Mouse (Mus musculus) heart, embryonic 12.5 days (tissue): ENCODE results near the gene Slc16a13. TPM values are rescaled to one million over a fixed set of nuclear protein-coding genes. Genes with fewer than 3 reads are reported as not detected.
A peak's percentile ranks its signal among the peaks of the same experiment; 100 is the strongest.

Experiments
- ATAC-seq: fragments of 200-750 bp; cut with Nextera tagmentation; 2 replicates; pipeline ENCODE4 v1.8.0; 2017; ENCODE audit warnings: moderate TSS enrichment, moderate library complexity; ENCODE audit not compliant: insufficient number of reproducible peaks, low FRiP score
- H3K27ac ChIP-seq: fragments of 300-500 bp; sonication (generic); 2 replicates; pipeline ENCODE4 v1.5.1; 2016; ENCODE audit warnings: mild to moderate bottlenecking, moderate library complexity; ENCODE audit not compliant: poor library complexity, severe bottlenecking
- H3K27me3 ChIP-seq: fragments of 300-500 bp; sonication (generic); replicated peaks from 2 replicates; pipeline ENCODE4 v1.6.1; 2016; ENCODE audit warnings: mild to moderate bottlenecking, moderate library complexity
- H3K36me3 ChIP-seq: fragments of 300-500 bp; sonication (generic); 2 replicates; pipeline ENCODE4 v1.6.1; 2016; ENCODE audit warnings: mild to moderate bottlenecking, moderate library complexity
- H3K4me1 ChIP-seq: fragments of 300-500 bp; sonication (generic); replicated peaks from 2 replicates; pipeline ENCODE4 v1.6.1; 2016; ENCODE audit warnings: mild to moderate bottlenecking
- H3K4me2 ChIP-seq: fragments of 300-500 bp; sonication (generic); 2 replicates; pipeline ENCODE4 v1.6.1; 2016; ENCODE audit warnings: mild to moderate bottlenecking, moderate library complexity
- H3K4me3 ChIP-seq: fragments of 300-500 bp; sonication (generic); 2 replicates; pipeline ENCODE4 v1.5.1; 2016; ENCODE audit warnings: mild to moderate bottlenecking
- H3K9ac ChIP-seq: fragments of 300-500 bp; sonication (generic); 2 replicates; pipeline ENCODE4 v1.6.1; 2016; ENCODE audit warnings: mild to moderate bottlenecking, moderate library complexity
- H3K9me3 ChIP-seq: fragments of 300-500 bp; sonication (generic); replicated peaks from 2 replicates; pipeline ENCODE4 v1.6.1; 2016; ENCODE audit warnings: mild to moderate bottlenecking, moderate library complexity
- WGBS: fragments of 180-500 bp; shearing (Covaris S2); methylation state at CpG from one replicate; pipeline ENCODE4 v1.1.7; 2016; 5-methylcytosine and 5-hydroxymethylcytosine counted together
- polyA plus RNA-seq: library from polyadenylated mRNA; unstranded; fragments of >200 nt; fragmentation: Nextera tagmentation; extraction: Ambion mirVana; gene quantifications from 2 replicates; pipeline ENCODE4 v1.2.1, GENCODE M21; 2016

Gene Slc16a13
- polyA plus RNA-seq, 1 experiment from 2014 or later, result 7.7 TPM

- no peak for ATAC-seq
- Histone ChIP-seq H3K4me1 (peaks cover 45% of the 10 kb centered on the region), H3K9me3 (no peaks in the 10 kb centered on the region), H3K36me3 (no peaks in the 10 kb centered on the region), H3K27me3 (peaks cover 43% of the 10 kb centered on the region), H3K27ac (peak overlapping the region; percentile 94; the same call in 1 of the 2 replicates), H3K9ac (peak overlapping the region; percentile 79), H3K4me3 (peak overlapping the region; percentile 53), H3K4me2 (peak overlapping the region; percentile 92)
- 60% methylated on average over 7 of the region's 7 CpGs for WGBS
These were observed 991 bp downstream of the Slc16a13 start for GRCm38 (mm10) chr11:70219873-70220272.

- Histone ChIP-seq H3K9me3 (no peaks in the 10 kb centered on the region), H3K27ac (no peak overlapping the region), H3K4me3 (no peak overlapping the region), H3K27me3 (peaks cover 50% of the 10 kb centered on the region), H3K9ac (0 out of 2 replicates have a peak overlapping the region, but pooled peaks have one; percentile 18), H3K36me3 (no peaks in the 10 kb centered on the region), H3K4me1 (peaks cover 48% of the 10 kb centered on the region), H3K4me2 (peak overlapping the region; percentile 27; the same call in 1 of the 2 replicates)
- no peak for ATAC-seq
- WGBS, result 89% methylated on average over 15 of the region's 15 CpGs
These were observed 2.0 kb downstream of the Slc16a13 start for GRCm38 (mm10) chr11:70218741-70219470.

GRCm38 (mm10) chr11:70218039-70218438, 2.8 kb downstream of the Slc16a13 start:
- peaks cover 48% of the 10 kb centered on the region for H3K4me1 ChIP-seq
- H3K27ac ChIP-seq, result no peak overlapping the region
- ATAC-seq, result no peak
- no peak overlapping the region for H3K4me3 ChIP-seq
- peaks cover 58% of the 10 kb centered on the region for H3K27me3 ChIP-seq
- no peak overlapping the region for H3K4me2 ChIP-seq
- 61% methylated on average over 4 of the region's 4 CpGs for WGBS
- H3K9me3 ChIP-seq, result no peaks in the 10 kb centered on the region
- no peak overlapping the region for H3K9ac ChIP-seq
- H3K36me3 ChIP-seq, result no peaks in the 10 kb centered on the region

- H3K9ac ChIP-seq, result no peak overlapping the region
- H3K36me3 ChIP-seq, result no peaks in the 10 kb centered on the region
- no peak for ATAC-seq
- no peaks in the 10 kb centered on the region for H3K9me3 ChIP-seq
- WGBS, result 49% methylated on average over 3 of the region's 3 CpGs
- H3K4me3 ChIP-seq, result no peak overlapping the region
- no peak overlapping the region for H3K27ac ChIP-seq
- peaks cover 72% of the 10 kb centered on the region for H3K27me3 ChIP-seq
- no peak overlapping the region for H3K4me2 ChIP-seq
- H3K4me1 ChIP-seq, result peaks cover 38% of the 10 kb centered on the region
These were observed 4.8 kb downstream of the Slc16a13 start for GRCm38 (mm10) chr11:70216103-70216502.

- no peak for ATAC-seq
- no peaks in the 10 kb centered on the region for H3K36me3 ChIP-seq
- peaks cover 37% of the 10 kb centered on the region for H3K4me1 ChIP-seq
- H3K27me3 ChIP-seq, result peaks cover 77% of the 10 kb centered on the region
- no peak overlapping the region for H3K27ac ChIP-seq
- H3K4me2 ChIP-seq, result peak overlapping the region; percentile 72
- no peak overlapping the region for H3K9ac ChIP-seq
- 14% methylated on average over 22 of the region's 22 CpGs for WGBS
- no peaks in the 10 kb centered on the region for H3K9me3 ChIP-seq
- peak overlapping the region; percentile 40; the same call in 1 of the 2 replicates for H3K4me3 ChIP-seq
These were observed 5.6 kb downstream of the Slc16a13 start for GRCm38 (mm10) chr11:70215301-70215700.

- Histone ChIP-seq H3K4me1 (peaks cover 33% of the 10 kb centered on the region), H3K27me3 (peaks cover 77% of the 10 kb centered on the region), H3K27ac (no peak overlapping the region), H3K36me3 (no peaks in the 10 kb centered on the region), H3K4me3 (peak overlapping the region; percentile 40), H3K4me2 (peak overlapping the region; percentile 72), H3K9ac (no peak overlapping the region), H3K9me3 (no peaks in the 10 kb centered on the region)
- no peak for ATAC-seq
- WGBS, result 8% methylated on average over 18 of the region's 18 CpGs
These were observed 6.0 kb downstream of the Slc16a13 start for GRCm38 (mm10) chr11:70214856-70215209.

- Histone ChIP-seq H3K9me3 (no peaks in the 10 kb centered on the region), H3K9ac (peak overlapping the region; percentile 46), H3K27me3 (peaks cover 75% of the 10 kb centered on the region), H3K36me3 (no peaks in the 10 kb centered on the region), H3K4me3 (peak overlapping the region; percentile 40), H3K27ac (no peak overlapping the region), H3K4me1 (peaks cover 33% of the 10 kb centered on the region), H3K4me2 (peak overlapping the region; percentile 72)
- WGBS, result under 1% methylated on average over 46 of the region's 46 CpGs
- peak; percentile 37; the same call in 1 of the 2 replicates for ATAC-seq
These were observed 6.5 kb downstream of the Slc16a13 start for GRCm38 (mm10) chr11:70214191-70214855.

- Histone ChIP-seq H3K4me1 (peaks cover 27% of the 10 kb centered on the region), H3K4me2 (peak overlapping the region; percentile 72), H3K9me3 (no peaks in the 10 kb centered on the region), H3K9ac (peak overlapping the region; percentile 46; the same call in 1 of the 2 replicates), H3K4me3 (peak overlapping the region; percentile 40), H3K27ac (no peak overlapping the region), H3K36me3 (no peaks in the 10 kb centered on the region), H3K27me3 (peaks cover 69% of the 10 kb centered on the region)
- 5% methylated on average over 26 of the region's 26 CpGs for WGBS
- ATAC-seq, result 0 out of 2 replicates have a peak, but pooled peaks have one; percentile 3
These were observed 7.1 kb downstream of the Slc16a13 start for GRCm38 (mm10) chr11:70213736-70214135.

GRCm38 (mm10) chr11:70212896-70213295, 8.0 kb downstream of the Slc16a13 start:
- Histone ChIP-seq H3K4me3 (no peak overlapping the region), H3K9me3 (no peaks in the 10 kb centered on the region), H3K27me3 (peaks cover 67% of the 10 kb centered on the region), H3K27ac (no peak overlapping the region), H3K4me1 (peaks cover 21% of the 10 kb centered on the region), H3K4me2 (no peak overlapping the region), H3K36me3 (no peaks in the 10 kb centered on the region), H3K9ac (no peak overlapping the region)
- WGBS, result 14% methylated on average over 9 of the region's 9 CpGs
- no peak for ATAC-seq

GRCm38 (mm10) chr11:70212423-70212822, 8.4 kb downstream of the Slc16a13 start, which contains the start of gene Slc16a11:
Gene Slc16a11 (plus strand): TSS chr11:70212752.
- no peaks in the 10 kb centered on the region for H3K36me3 ChIP-seq
- H3K4me2 ChIP-seq, result no peak within 1 kb of the TSS
- H3K27me3 ChIP-seq, result peaks cover 63% of the 10 kb centered on the region
- no peak within 1 kb of the TSS for H3K9ac ChIP-seq
- no peak for ATAC-seq
- H3K4me1 ChIP-seq, result peaks cover 21% of the 10 kb centered on the region
- WGBS, result 58% methylated on average over 6 of the region's 6 CpGs
- H3K9me3 ChIP-seq, result no peaks in the 10 kb centered on the region
- H3K27ac ChIP-seq, result no peak within 1 kb of the TSS
- no peak within 1 kb of the TSS for H3K4me3 ChIP-seq

- 79% methylated on average over 6 of the region's 6 CpGs for WGBS
- H3K4me3 ChIP-seq, result no peak overlapping the region
These were observed 8.9 kb downstream of the Slc16a13 start for GRCm38 (mm10) chr11:70211972-70212371.

More at GRCm38 (mm10) chr11:70211972-70212371, 8.9 kb downstream of the Slc16a13 start:
- no peak overlapping the region for H3K27ac ChIP-seq
- no peaks in the 10 kb centered on the region for H3K9me3 ChIP-seq
- no peak for ATAC-seq
- no peak overlapping the region for H3K9ac ChIP-seq
- H3K4me2 ChIP-seq, result no peak overlapping the region
- no peaks in the 10 kb centered on the region for H3K36me3 ChIP-seq
- H3K27me3 ChIP-seq, result peaks cover 58% of the 10 kb centered on the region
- H3K4me1 ChIP-seq, result peaks cover 21% of the 10 kb centered on the region
